Mouse (Mus musculus) hindbrain, embryonic 10.5 days (tissue): Measurements from ENCODE around the gene Arid1b. TPM values are rescaled to one million over a fixed set of nuclear protein-coding genes. Genes with fewer than 3 reads are reported as not detected.

ENCODE experiments used
- DNase-seq: peaks from one replicate; pipeline ENCODE4 v3.0.0-alpha.2; 2017; ENCODE audit warnings: low spot score
- H3K27ac ChIP-seq: fragments of 300-500 bp; sonication (generic); 2 replicates; pipeline ENCODE4 v1.5.1; 2016; ENCODE audit warnings: mild to moderate bottlenecking, moderate library complexity
- H3K27me3 ChIP-seq: fragments of 300-500 bp; sonication (generic); 2 replicates; pipeline ENCODE4 v1.6.1; 2016; ENCODE audit warnings: mild to moderate bottlenecking; ENCODE audit not compliant: poor library complexity, insufficient read depth, severe bottlenecking
- H3K36me3 ChIP-seq: fragments of 300-500 bp; sonication (generic); 2 replicates; pipeline ENCODE4 v1.6.1; 2016; ENCODE audit warnings: mild to moderate bottlenecking, moderate library complexity
- H3K4me1 ChIP-seq: fragments of 300-500 bp; sonication (generic); replicated peaks from 2 replicates; pipeline ENCODE4 v1.6.1; 2016; ENCODE audit warnings: mild to moderate bottlenecking
- H3K4me3 ChIP-seq: fragments of 300-500 bp; sonication (generic); 2 replicates; pipeline ENCODE4 v1.5.1; 2016; ENCODE audit warnings: mild to moderate bottlenecking, moderate library complexity
- H3K9me3 ChIP-seq: fragments of 300-500 bp; sonication (generic); 2 replicates; pipeline ENCODE4 v1.6.1; 2016; ENCODE audit warnings: mild to moderate bottlenecking, moderate library complexity
- WGBS: fragments of 180-500 bp; shearing (Covaris S2); methylation state at CpG from one replicate; pipeline ENCODE4 v1.1.7; 2016; 5-methylcytosine and 5-hydroxymethylcytosine counted together
- polyA plus RNA-seq: library from polyadenylated mRNA; unstranded; fragments of >200 nt; fragmentation: Nextera tagmentation; extraction: Ambion mirVana; gene quantifications from 2 replicates; pipeline ENCODE4 v1.2.1, GENCODE M21; 2016

Arid1b gene
- polyA plus RNA-seq, 1 experiment from 2014 or later, result 11.7 TPM

DNA sequence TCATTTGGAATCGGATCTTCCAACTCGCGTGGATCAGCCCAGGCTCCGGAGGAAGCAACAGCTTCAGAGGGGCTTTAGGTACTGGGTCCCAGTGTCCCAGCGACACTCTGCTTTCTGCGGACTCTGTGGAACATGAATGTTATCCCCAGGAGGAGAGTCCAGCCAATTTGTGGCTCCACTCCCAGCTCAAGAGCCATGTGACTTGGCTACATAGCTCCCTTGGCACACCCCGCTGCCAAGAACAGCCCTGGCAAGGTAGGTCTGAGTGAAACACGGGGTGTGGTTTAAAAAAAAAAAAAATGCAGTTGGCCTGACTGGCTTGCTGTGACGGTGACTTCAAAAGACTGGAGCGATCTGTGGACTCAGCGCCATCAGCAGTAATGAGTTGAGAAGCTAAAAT lies 19.4 kb upstream of the Arid1b start:
- DNase-seq, result no peak
- Histone ChIP-seq H3K27me3 (no peaks in the 10 kb centered on the region), H3K9me3 (no peaks in the 10 kb centered on the region), H3K4me3 (no peak overlapping the region), H3K4me1 (no peaks in the 10 kb centered on the region), H3K27ac (no peak overlapping the region), H3K36me3 (no peaks in the 10 kb centered on the region)
- 85% methylated on average over 11 of the region's 11 CpGs for WGBS

DNA sequence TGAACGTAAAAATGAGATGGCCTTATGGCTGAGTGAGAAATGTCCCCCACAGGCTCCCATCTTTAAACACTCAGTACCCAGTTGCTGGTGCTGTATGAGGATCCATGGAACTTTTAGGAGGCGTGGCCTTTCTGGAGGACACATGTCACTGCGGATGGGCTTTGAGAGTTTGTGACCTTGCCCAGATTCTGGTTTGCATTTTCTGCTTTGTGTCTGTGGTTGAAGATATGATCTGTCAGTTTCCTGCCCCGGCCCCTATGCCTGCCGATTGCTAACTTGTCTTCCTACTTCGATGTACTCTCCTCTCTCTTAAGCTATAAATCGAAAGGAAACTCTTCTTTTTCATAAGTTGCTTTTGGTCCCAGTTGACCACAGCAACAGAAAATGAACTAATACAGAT lies 14.0 kb upstream of the Arid1b start:
- no peak for DNase-seq
- H3K27ac ChIP-seq, result no peak overlapping the region
- H3K4me3 ChIP-seq, result no peak overlapping the region
- 90% methylated on average over 7 of the region's 7 CpGs for WGBS
- no peaks in the 10 kb centered on the region for H3K9me3 ChIP-seq
- H3K4me1 ChIP-seq, result no peaks in the 10 kb centered on the region
- no peaks in the 10 kb centered on the region for H3K36me3 ChIP-seq
- no peaks in the 10 kb centered on the region for H3K27me3 ChIP-seq

DNA sequence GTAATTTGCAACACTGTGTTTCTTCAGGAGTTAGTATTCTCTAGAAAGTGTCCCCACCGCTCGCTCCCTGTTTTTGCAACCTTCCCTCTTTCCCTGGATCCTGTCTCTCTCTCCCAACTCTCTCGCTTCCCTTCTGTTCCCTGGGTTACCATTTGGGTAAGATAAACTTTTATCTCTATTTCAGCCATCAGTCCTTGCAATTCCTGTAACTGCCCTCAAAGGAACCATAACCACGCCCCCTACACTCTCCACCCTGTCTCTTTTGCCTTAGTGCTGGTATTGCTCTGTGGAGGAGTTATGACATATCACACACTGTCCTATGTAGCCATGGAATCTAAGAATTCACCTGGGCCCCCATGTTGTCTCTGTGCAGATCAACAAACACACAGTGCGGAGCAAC lies 11.3 kb upstream of the Arid1b start:
- no peaks in the 10 kb centered on the region; the same call in 1 of the 2 replicates for H3K9me3 ChIP-seq
- no peaks in the 10 kb centered on the region for H3K36me3 ChIP-seq
- no peak overlapping the region for H3K27ac ChIP-seq
- H3K27me3 ChIP-seq, result no peaks in the 10 kb centered on the region
- no peak for DNase-seq
- H3K4me3 ChIP-seq, result no peak overlapping the region
- WGBS, result 90% methylated on average over 5 of the region's 5 CpGs
- no peaks in the 10 kb centered on the region for H3K4me1 ChIP-seq

DNA sequence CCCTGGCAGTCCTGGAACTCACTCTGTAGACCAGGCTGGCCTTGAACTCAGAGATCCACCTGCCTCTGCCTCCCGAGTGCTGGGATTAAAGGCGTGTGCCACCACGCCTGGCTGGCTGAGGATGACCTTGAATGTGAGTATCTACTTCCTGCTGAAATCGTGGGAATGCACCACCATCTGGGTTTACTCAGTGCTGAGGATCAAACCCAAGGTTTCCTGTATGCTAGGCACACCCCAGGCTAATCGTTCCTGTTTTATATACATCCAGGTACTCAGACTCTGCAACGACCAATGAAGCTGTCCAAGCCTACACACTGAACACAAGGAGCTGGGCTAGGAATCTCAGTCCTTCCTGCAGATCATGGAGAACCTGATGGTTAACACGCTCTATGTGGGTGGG lies 9.4 kb upstream of the Arid1b start:
- 87% methylated on average over 7 of the region's 7 CpGs for WGBS
- Histone ChIP-seq H3K4me3 (no peak overlapping the region), H3K27ac (no peak overlapping the region), H3K9me3 (no peaks in the 10 kb centered on the region; the same call in 1 of the 2 replicates), H3K27me3 (no peaks in the 10 kb centered on the region), H3K36me3 (no peaks in the 10 kb centered on the region), H3K4me1 (0 out of 2 replicates have a peak, but pooled peaks cover 4% of the 10 kb centered on the region)
- DNase-seq, result no peak

DNA sequence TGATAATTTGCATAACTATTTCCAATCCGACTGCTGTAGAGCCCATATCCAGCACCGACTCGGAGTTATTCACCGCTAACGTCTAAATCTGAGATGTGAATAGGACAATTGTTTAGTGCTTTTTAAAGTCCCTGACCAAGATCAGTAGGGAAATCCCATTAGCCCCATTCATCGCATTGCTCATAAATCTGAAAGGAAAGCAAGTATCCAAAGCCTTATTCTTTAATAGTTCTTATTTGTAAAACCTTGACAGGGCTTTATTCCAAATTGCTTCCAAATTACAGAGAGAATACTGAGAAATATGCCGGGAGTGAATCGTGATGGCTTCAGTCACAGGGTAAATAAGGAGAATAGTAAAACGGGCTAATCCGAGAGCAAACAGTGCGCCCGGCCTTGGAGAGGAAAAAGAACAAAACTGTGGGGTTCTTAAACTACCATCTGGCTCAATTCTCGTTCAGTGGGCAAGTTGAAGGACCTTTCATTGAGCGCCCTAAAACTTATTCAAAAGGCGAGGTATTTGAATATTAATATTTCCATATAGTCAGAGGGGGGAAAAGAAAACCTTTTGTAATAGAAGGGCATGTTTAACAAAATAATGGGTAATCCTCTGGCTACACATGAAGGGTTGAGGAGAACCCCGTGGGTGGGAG lies 3.1 kb upstream of the Arid1b start:
- 55% methylated on average over 16 of the region's 16 CpGs for WGBS
- H3K27me3 ChIP-seq, result no peaks in the 10 kb centered on the region
- H3K4me3 ChIP-seq, result no peak overlapping the region
- no peak for DNase-seq
- H3K27ac ChIP-seq, result peak overlapping the region; percentile 47; the same call in 1 of the 2 replicates
- no peaks in the 10 kb centered on the region for H3K9me3 ChIP-seq
- no peaks in the 10 kb centered on the region for H3K36me3 ChIP-seq
- H3K4me1 ChIP-seq, result peaks cover 35% of the 10 kb centered on the region

DNA sequence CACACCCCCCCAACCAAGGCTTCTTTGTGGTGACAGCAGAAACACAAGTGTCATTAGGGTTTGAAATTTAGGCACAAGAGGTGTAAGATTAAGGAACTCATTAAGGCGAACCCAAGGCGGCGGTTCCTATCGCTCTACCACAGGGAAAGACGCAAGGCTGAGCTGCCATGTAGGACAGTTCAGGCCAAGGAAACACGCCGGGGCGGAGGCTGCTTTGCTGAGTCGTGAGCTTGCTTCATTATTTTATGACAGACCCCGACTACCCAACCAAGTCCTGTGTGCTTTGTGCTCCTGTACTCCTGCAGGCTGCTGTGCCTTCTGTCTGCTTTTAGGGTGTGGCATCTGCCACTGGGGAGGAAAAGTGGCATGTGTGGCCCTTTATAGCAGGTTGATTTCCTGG lies 2.5 kb upstream of the Arid1b start:
- DNase-seq, result no peak
- WGBS, result 81% methylated on average over 10 of the region's 10 CpGs
- peak overlapping the region; percentile 47 for H3K27ac ChIP-seq

DNA sequence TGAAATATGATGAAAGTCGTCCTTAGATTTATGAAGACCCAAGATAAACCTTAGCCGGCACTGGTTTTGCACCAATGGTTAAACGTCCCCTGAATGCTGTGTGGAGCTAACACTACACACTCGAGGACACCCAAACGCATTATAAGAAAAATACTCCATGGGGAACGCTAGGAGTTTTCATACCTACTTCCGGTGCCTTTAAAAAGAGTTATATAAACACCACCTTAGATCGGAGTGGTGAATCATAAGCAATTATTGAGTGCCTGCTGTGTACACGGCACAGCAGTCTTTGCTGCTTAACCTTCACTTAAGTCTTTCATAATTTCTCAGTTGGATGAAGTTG lies 664 bp upstream of the Arid1b start:
- Histone ChIP-seq H3K27me3 (no peaks in the 10 kb centered on the region), H3K9me3 (no peaks in the 10 kb centered on the region), H3K27ac (peak overlapping the region; percentile 100), H3K4me1 (peaks cover 49% of the 10 kb centered on the region), H3K36me3 (no peaks in the 10 kb centered on the region), H3K4me3 (peak overlapping the region; percentile 99)
- DNase-seq, result no peak
- WGBS, result 16% methylated on average over 9 of the region's 9 CpGs

More for the DNA sequence above, 2.5 kb upstream of the Arid1b start:
- H3K4me1 ChIP-seq, result peaks cover 35% of the 10 kb centered on the region
- H3K36me3 ChIP-seq, result no peaks in the 10 kb centered on the region
- H3K27me3 ChIP-seq, result no peaks in the 10 kb centered on the region
- no peaks in the 10 kb centered on the region for H3K9me3 ChIP-seq
- H3K4me3 ChIP-seq, result no peak overlapping the region

DNA sequence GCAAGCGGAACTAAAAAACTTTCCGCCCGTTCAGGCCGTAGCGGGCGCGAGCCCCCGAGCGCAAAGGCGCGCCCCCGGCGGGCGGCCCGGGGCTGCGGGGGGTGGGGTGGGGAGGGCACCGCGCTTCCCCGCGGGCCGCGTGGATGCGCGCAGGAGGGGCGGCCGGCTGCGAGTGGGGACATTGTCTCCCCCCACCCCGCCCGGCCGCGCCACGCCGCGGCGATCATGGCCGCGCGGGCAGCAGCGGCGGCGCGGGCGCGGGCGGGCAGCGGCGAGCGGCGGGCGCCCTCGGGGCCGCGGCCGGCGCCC lies 326 bp downstream of the Arid1b start:
- Histone ChIP-seq H3K36me3 (no peaks in the 10 kb centered on the region), H3K9me3 (no peaks in the 10 kb centered on the region), H3K27ac (peak overlapping the region; percentile 100), H3K4me3 (peak overlapping the region; percentile 99), H3K27me3 (no peaks in the 10 kb centered on the region), H3K4me1 (peaks cover 55% of the 10 kb centered on the region)
- DNase-seq, result no peak
- 9% methylated on average over 46 of the region's 55 CpGs for WGBS

DNA sequence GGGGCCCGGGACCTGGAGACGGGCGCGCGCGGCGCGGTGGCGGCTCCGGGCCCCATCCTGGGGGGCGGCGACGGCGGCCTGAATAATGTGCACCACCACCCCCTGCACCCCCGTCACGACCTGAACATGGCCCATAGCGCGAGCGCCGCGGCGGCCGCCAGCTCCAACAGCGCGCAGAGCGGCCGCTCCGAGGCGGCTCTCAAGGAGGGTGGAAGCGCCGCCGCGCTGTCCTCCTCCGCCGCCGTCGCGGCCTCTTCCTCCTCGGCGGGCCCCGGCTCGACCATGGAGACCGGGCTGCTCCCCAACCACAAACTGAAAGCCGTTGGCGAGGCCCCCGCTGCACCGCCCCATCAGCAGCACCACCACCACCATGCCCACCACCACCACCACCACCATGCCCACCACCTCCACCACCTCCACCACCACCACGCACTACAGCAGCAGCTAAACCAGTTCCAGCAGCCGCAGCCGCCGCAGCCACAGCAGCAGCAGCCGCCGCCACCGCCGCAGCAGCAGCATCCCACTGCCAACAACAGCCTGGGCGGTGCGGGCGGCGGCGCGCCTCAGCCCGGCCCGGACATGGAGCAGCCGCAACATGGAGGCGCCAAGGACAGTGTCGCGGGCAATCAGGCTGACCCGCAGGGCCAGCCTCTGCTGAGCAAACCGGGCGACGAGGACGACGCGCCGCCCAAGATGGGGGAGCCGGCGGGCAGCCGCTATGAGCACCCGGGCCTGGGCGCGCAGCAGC lies 855 bp downstream of the Arid1b start:
- peaks cover 59% of the 10 kb centered on the region for H3K4me1 ChIP-seq

DNA sequence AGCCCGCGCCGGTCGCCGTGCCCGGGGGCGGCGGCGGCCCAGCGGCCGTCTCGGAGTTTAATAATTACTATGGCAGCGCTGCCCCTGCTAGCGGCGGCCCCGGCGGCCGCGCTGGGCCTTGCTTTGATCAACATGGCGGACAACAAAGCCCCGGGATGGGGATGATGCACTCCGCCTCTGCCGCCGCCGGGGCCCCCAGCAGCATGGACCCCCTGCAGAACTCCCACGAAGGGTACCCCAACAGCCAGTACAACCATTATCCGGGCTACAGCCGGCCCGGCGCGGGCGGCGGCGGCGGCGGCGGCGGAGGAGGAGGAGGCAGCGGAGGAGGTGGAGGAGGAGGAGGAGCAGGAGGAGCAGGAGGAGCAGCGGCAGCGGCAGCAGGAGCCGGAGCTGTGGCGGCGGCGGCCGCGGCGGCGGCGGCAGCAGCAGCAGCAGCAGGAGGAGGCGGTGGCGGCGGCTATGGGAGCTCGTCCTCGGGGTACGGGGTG lies 1.5 kb downstream of the Arid1b start:
- no peaks in the 10 kb centered on the region for H3K27me3 ChIP-seq
- no peaks in the 10 kb centered on the region for H3K9me3 ChIP-seq
- H3K36me3 ChIP-seq, result no peaks in the 10 kb centered on the region
- under 1% methylated on average over 53 of the region's 56 CpGs for WGBS
- no peak for DNase-seq
- peaks cover 59% of the 10 kb centered on the region for H3K4me1 ChIP-seq
- peak overlapping the region; percentile 100 for H3K27ac ChIP-seq
- H3K4me3 ChIP-seq, result peak overlapping the region; percentile 99

More for the DNA sequence above, 855 bp downstream of the Arid1b start:
- no peaks in the 10 kb centered on the region for H3K9me3 ChIP-seq
- H3K4me3 ChIP-seq, result peak overlapping the region; percentile 99
- no peaks in the 10 kb centered on the region for H3K27me3 ChIP-seq
- WGBS, result under 1% methylated on average over 78 of the region's 81 CpGs
- H3K36me3 ChIP-seq, result no peaks in the 10 kb centered on the region
- DNase-seq, result peak; percentile 80
- peak overlapping the region; percentile 100 for H3K27ac ChIP-seq

DNA sequence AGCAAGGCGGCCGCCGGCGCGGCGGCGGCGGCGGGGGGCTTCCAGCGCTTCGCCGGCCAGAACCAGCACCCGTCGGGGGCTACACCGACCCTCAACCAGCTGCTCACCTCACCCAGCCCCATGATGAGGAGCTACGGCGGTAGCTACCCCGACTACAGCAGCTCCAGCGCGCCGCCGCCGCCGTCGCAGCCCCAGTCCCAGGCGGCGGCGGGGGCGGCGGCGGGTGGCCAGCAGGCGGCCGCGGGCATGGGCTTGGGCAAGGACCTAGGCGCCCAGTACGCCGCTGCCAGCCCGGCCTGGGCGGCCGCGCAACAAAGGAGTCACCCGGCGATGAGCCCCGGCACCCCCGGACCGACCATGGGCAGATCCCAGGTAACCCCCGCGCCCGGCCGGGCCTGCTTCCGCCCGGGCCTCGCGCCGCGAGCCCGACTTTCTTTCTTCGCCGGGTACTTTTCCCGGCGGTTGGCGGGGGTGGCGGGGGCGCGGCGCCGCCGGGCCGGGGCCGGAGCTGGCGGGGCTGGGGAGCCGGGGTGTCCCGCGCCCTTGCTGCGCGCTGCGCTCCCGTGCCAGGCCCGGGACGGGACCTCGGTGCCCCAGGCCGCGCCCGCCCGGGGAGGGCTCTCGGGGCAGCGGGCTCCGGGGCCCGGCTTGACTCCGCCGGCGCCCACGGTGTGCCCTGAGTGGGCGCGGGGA lies 2.1 kb downstream of the Arid1b start:
- Histone ChIP-seq H3K27me3 (no peaks in the 10 kb centered on the region), H3K4me3 (peak overlapping the region; percentile 99), H3K4me1 (peaks cover 59% of the 10 kb centered on the region), H3K9me3 (no peaks in the 10 kb centered on the region), H3K27ac (peak overlapping the region; percentile 100), H3K36me3 (no peaks in the 10 kb centered on the region)
- peak; percentile 56 for DNase-seq
- WGBS, result under 1% methylated on average over 95 of the region's 95 CpGs

DNA sequence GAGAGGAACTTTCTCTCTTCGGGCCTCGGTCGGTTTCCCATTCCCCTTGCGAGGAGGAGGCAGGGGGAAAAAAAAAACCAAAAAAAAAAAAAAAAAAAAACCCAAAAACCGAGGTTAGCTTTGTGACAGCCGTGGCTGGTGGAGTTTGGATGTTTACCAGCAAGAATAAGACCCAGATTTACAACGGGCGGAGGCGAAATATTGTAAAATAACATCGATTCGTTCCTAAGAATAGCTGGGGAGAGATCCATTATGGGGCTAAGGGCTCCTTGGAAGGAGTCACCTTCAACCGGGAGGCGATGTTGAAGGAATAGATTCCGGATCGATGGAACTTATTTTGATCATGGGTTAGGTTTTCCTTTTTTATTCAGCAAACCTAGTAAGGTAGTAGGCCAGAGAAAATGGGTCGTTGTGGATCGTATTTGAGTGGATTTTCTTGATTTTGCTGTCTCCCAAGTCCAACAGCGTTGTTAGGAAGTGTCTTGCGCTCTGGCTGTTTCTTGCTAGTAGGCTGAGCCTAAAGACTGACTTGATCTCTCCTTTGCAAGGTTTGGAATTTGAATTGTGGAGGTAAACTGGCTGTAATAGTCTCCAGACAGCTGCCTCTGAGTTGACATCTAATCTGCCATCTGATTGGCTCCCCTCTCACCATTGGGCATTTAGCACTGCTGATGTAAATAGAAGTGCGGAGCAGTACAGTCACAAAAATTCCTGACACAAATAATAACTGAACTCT lies 2.9 kb downstream of the Arid1b start:
- H3K27ac ChIP-seq, result peak overlapping the region; percentile 100
- H3K4me1 ChIP-seq, result peaks cover 60% of the 10 kb centered on the region
- peak overlapping the region; percentile 99 for H3K4me3 ChIP-seq
- H3K36me3 ChIP-seq, result no peaks in the 10 kb centered on the region
- no peaks in the 10 kb centered on the region for H3K9me3 ChIP-seq
- WGBS, result under 1% methylated on average over 20 of the region's 20 CpGs
- peak; percentile 47 for DNase-seq
- H3K27me3 ChIP-seq, result no peaks in the 10 kb centered on the region
